Mouse (Mus musculus) layer of hippocampus, postnatal 14 days (tissue): ENCODE results near the gene Arhgef3. TPM values are rescaled to one million over a fixed set of nuclear protein-coding genes. Genes with fewer than 3 reads are reported as not detected.
A peak's percentile ranks its signal among the peaks of the same experiment; 100 is the strongest.

Experiments used
- DNase-seq, 2 experiments: peaks; one replicate each; pipeline ENCODE4 v3.0.0; 2021 to 2022; ENCODE audit warnings: low spot score in 2 of 2, mixed read lengths in 1 of 2
- total RNA-seq, 2 experiments: library from RNA; stranded (reverse); gene quantifications; 2 replicates each; pipeline ENCODE4 v1.2.3; 2021

Arhgef3 gene
- total RNA-seq, 2 experiments from 2014 or later = 53.9 to 55.8 TPM

DNA sequence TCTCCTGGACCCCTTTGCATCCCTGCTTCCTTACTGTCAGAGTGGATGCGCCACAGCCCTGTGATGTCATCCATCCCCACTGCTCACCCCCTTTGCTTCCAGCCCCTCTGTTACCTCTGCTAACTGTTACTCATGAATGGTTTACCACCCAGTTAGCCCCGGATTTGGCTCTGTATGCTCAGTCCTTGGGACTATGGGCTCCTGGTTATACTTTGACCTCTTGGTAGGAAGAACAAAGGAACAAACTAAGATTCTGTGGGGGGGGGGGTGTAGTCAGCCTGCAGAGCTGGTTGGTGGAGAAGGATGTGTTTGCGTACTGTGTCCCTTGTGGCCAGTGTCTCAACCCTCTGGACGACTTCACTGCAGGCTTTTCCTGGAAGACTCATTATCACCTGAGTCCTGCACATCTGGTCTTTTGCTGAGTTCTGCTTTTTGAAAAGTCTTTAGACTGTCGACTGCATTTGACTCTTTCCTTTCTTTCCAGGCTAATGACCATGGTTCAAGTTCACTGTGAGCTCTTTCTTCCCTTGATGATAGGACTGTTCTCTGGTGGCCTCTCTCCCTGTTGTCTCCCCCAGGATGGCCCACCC, 250.1 kb downstream of the Arhgef3 start:
- DNase-seq = no peak

GRCm38 (mm10) chr14:27367117-27367711, 252.5 kb downstream of the Arhgef3 start:
- no peak for DNase-seq

- no peak for DNase-seq
These were observed 253.9 kb downstream of the Arhgef3 start for GRCm38 (mm10) chr14:27368619-27369018.

GRCm38 (mm10) chr14:27369503-27369902, 254.8 kb downstream of the Arhgef3 start:
- DNase-seq = no peak

- DNase-seq = peak in 1 of 2 experiments; percentile 55
These were observed 257.0 kb downstream of the Arhgef3 start for GRCm38 (mm10) chr14:27371669-27372076.

GRCm38 (mm10) chr14:27373498-27373897, 258.8 kb downstream of the Arhgef3 start:
- no peak for DNase-seq

GRCm38 (mm10) chr14:27376115-27376648, 261.5 kb downstream of the Arhgef3 start:
- DNase-seq = no peak

DNA sequence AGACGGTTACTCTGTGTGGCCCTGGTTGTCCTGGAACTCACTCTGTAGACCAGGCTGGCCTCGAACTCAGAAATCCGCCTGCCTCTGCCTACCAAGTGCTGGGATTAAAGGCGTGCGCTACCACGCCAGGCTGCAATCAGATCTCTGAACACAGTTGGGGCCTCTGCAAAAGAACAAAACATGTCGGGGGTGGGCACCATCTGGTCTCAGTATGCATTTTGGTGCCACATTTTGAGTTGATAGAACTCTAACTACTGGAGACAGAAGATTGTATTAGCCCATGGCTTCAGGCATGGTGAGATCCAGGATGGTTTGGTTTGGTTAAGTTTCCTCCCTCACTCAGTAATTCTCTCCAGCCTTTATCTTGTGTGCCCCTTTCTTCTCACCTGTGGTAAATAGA, 264.0 kb downstream of the Arhgef3 start:
- no peak for DNase-seq

DNA sequence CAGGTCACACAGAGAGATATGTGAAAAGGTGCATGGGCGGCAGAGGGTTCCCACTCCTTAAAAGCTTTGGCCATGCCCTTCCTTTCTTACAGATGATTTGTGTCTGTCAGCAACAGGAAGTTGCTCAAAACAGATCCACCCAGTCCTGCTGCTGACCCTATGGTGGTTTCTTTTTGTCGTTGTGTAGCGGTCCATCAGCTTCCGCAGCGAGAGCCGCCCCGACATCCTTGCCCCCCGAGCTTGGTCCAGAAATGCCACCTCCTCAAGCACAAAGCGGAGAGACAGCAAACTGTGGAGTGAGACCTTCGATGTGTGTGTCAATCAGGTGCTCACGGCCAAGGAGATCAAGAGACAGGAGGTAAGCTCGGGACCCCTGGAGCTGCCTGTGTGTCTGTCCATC, 264.7 kb downstream of the Arhgef3 start:
- no peak for DNase-seq

- DNase-seq = no peak
These were observed 266.8 kb downstream of the Arhgef3 start for GRCm38 (mm10) chr14:27381459-27381858.

GRCm38 (mm10) chr14:27383321-27383830, 268.7 kb downstream of the Arhgef3 start:
- DNase-seq = no peak

DNA sequence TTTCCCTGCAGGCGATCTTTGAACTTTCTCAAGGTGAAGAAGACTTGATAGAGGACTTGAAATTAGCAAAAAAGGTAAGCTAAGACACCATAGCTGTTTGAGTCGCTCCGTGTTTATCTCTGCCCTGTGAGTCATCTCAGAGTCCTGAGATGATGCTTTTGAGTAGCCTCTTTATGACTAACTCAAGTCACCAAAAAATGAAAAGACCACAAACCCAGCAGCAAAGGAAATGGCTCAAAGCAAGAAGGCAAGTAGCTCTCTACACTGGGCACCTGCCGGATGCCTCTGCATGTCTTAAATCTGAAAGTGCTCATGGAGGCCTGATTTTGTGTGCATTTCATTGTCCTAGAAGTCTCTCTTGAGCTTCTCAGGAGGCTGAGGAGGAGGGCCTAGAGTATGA, 269.4 kb downstream of the Arhgef3 start:
- no peak for DNase-seq

- no peak for DNase-seq
These were observed 273.9 kb downstream of the Arhgef3 start for GRCm38 (mm10) chr14:27388616-27389015.

DNA sequence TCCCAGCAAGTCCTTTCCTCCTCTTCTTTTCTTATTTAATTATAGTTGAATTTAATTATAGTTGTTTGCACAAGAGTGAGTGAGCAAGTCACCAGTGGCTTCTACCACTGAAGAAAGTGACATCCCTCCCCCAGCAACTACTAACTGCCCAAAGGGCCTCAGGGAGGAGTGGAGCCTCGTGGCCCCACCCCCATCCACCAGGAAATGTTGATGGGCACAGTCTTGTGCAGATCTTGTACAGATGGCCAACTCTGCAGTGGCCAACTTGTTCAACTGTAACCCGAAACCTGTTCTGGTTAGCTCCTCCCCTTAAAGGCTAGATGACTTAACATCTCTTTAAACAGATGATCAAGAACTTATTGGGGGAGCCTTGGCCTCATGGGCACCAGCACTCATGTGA, 275.0 kb downstream of the Arhgef3 start:
- DNase-seq = no peak

- no peak for DNase-seq
These were observed 276.0 kb downstream of the Arhgef3 start for GRCm38 (mm10) chr14:27390663-27391062.

GRCm38 (mm10) chr14:27391776-27392308, 277.1 kb downstream of the Arhgef3 start:
- no peak for DNase-seq

DNA sequence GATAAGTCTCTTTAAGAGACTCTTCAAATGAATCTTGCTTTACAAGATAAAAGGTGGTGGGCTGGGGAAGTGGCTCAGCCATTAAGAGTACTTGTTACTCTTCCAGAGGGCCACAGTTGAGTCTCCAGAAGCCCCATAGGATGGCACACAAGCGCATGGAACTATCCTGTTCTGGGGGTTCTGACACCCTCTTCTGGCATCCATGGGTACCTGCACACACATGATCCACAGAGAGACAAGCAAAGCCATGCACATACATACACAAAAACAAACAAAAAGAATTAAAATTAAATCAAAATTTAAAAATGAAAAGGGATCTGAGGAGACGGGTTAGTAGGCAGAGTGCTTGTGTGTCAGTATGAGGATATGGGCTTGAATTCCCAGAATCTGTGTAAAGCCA, 278.0 kb downstream of the Arhgef3 start:
- DNase-seq = no peak

DNA sequence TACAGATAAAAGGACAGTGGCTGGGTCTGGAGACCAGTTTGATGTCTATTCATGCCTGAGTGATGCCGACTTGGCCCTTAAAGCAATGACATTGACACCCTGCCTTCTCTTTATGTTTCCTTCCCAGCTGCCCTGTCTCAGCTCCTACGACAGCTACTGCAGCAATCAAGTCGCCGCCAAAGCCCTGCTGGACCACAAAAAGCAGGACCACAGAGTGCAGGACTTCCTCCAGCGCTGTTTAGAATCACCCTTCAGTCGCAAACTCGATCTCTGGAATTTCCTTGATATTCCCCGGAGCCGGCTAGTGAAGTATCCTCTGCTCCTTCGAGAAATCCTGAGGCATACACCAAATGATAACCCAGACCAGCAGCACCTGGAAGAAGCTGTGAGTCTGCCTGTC, 279.1 kb downstream of the Arhgef3 start:
- DNase-seq = no peak

DNA sequence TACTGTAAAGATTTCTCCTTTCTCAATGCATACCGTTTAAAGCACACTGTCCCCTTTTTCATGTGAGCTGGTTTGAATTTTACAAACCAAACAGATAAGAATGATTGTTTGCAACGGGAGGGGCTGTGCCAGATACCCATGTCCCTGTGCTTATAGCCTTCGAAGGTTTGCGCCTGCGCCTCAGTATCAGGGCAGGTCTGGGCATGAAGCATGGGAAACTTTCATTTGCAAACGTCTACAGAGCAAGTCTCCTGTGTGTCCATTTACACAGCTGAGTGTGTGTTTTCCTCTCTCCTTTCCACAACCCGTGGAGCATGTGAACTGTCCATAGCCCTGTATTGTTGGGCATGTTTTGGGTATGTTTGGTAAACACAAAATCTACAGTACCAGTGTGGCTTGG, 281.7 kb downstream of the Arhgef3 start:
- no peak for DNase-seq

DNA sequence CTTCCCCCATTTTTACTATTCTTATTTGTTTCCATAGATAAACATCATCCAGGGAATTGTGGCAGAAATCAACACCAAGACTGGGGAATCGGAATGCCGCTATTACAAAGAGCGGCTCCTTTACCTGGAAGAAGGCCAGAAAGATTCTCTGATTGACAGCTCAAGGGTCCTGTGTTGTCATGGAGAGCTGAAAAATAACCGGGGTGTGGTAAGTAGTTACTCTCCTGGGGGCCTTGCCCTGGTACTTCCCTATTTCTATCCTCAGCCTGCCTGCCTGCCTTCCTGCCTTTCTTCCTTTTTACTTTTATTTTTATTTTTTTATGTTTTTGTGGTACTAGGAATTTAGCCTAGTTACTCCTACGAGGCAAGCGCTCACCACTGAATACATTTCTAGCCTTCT, 282.8 kb downstream of the Arhgef3 start:
- no peak for DNase-seq

GRCm38 (mm10) chr14:27400495-27400894, 285.8 kb downstream of the Arhgef3 start:
- no peak for DNase-seq

DNA sequence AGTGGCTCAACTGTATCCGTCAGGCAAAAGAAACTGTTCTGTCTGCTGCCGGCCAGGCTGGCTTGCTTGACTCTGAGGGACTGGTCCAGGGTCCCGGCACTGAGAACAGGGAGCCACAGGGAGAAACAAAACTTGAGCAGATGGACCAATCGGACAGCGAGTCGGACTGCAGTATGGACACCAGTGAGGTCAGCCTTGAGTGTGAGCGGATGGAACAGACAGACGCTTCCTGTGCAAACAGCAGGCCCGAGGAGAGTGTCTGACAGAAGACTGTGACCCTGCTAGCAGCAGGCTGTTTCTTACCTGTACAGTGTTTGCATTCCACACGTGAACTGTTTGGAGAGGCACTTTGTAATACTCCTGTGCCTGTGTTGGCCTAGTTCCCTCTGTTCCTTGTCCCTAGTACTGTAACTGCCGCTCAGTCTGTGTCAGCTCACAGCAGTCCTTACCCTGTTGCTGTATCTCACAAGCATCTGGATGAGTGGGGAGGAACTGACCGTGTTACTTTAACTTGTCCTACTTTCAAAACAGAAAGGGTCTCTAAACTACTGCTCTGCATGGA, 287.1 kb downstream of the Arhgef3 start:
- no peak for DNase-seq
